Mouse (Mus musculus) small intestine, adult 2 months (tissue): ENCODE data around the gene Ski.

Experiments
- CTCF ChIP-seq: fragments of 200-500 bp; IDR thresholded peaks from 2 replicates; pipeline ENCODE4 v1.5.1; 2012; ENCODE audit warnings: low read depth, mild to moderate bottlenecking, control low read depth, inconsistent platforms, low read length, moderate library complexity, mixed read lengths; ENCODE audit not compliant: insufficient replicate concordance, insufficient read length; ENCODE audit errors: extremely low read depth
- POLR2A ChIP-seq: fragments of 200-500 bp; IDR thresholded peaks from 2 replicates; pipeline ENCODE4 v1.6.1; 2012; ENCODE audit warnings: low read depth, mild to moderate bottlenecking, control low read depth, inconsistent platforms, low read length, moderate library complexity

DNA sequence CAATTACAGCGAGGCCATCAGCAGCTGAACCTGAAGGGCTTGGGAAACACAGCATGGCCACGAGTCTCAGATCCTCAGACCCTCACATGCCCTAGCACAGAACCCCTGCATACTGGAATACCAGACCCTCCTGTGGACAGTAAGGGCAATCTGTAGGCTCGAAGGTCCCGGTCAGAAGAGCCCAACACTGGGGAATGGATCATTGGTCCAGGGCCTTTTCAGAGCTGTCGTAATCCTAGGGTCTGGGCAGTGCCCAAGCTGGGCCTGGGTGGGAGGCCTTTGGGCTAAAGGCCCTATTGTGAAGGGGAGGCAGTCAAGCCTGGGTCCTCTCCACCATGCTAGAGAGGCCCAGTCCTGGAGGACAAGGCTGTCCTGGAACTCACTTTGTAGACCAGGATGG, 79.6 kb downstream of the Ski start:
- TF ChIP-seq POLR2A (no peak), CTCF (no peak)
